Mouse (Mus musculus) CH12.LX (cell line): ENCODE results near the gene Prkacb. TPM values are rescaled to one million over a fixed set of nuclear protein-coding genes. Genes with fewer than 3 reads are reported as not detected.

Source experiments
- DNase-seq: peaks from one replicate; pipeline ENCODE4 v3.0.0-alpha.2; 2013; ENCODE audit errors: extremely low read depth
- H3K27ac ChIP-seq: 2 replicates; pipeline ENCODE4 v1.5.1; 2012; ENCODE audit warnings: low read depth, mild to moderate bottlenecking, control low read depth, moderate library complexity; ENCODE audit not compliant: insufficient read depth
- H3K27me3 ChIP-seq: replicated peaks from 2 replicates; pipeline ENCODE3; 2012; ENCODE audit warnings: inconsistent platforms
- H3K36me3 ChIP-seq, 2 experiments: replicated peaks in 1 of 2; 2 replicates each; pipeline versions ENCODE3 to v1.6.1; 2012; ENCODE audit warnings: inconsistent platforms in 1 of 2, low read length in 1 of 2, mild to moderate bottlenecking in 1 of 2, mixed read lengths in 1 of 2, moderate library complexity in 1 of 2; ENCODE audit not compliant: control insufficient read depth in 1 of 2, insufficient read depth in 1 of 2
- H3K4me1 ChIP-seq, 2 experiments: 2 replicates each; pipeline ENCODE4 v1.6.1; 2012; ENCODE audit warnings: inconsistent platforms in 1 of 2, moderate library complexity in 1 of 2; ENCODE audit not compliant: insufficient read depth in 2 of 2, control insufficient read depth in 1 of 2
- H3K4me2 ChIP-seq: 2 replicates; pipeline ENCODE4 v1.6.1; 2012; ENCODE audit warnings: low read depth, mild to moderate bottlenecking, control low read depth; ENCODE audit not compliant: poor library complexity, insufficient read depth, severe bottlenecking
- H3K4me3 ChIP-seq, 3 experiments: fragments of 150-350 bp in 1 of 3; sonication (generic) in 1 of 3; replicated peaks in 1 of 3; 2 replicates each; pipeline versions ENCODE3 to v1.5.1; 2011 to 2012; ENCODE audit warnings: low read depth in 2 of 3, low read length in 2 of 3, mild to moderate bottlenecking in 2 of 3, moderate library complexity in 2 of 3, control low read depth in 1 of 3, improper control_type of control experiment in 1 of 3, inconsistent platforms in 1 of 3, mixed read lengths in 1 of 3; ENCODE audit not compliant: poor library complexity in 1 of 3
- H3K79me2 ChIP-seq: replicated peaks from 2 replicates; pipeline ENCODE4 v1.6.1; 2012; ENCODE audit warnings: mild to moderate bottlenecking, moderate library complexity; ENCODE audit not compliant: control insufficient read depth, poor library complexity, insufficient read depth, severe bottlenecking; ENCODE audit errors: extremely low read depth
- H3K9ac ChIP-seq: 2 replicates; pipeline ENCODE4 v1.6.1; 2012; ENCODE audit warnings: low read depth, mild to moderate bottlenecking, control low read depth, moderate library complexity; ENCODE audit not compliant: insufficient read depth
- H3K9me3 ChIP-seq: replicated peaks from 2 replicates; pipeline ENCODE3; 2012; ENCODE audit warnings: low read length, inconsistent platforms, mixed read lengths
- HCFC1 ChIP-seq: IDR thresholded peaks from 2 replicates; pipeline ENCODE4 v1.6.1; 2012; ENCODE audit warnings: low read depth, mild to moderate bottlenecking, inconsistent platforms, low read length, improper control_type of control experiment
- JUN ChIP-seq: IDR thresholded peaks from 2 replicates; pipeline ENCODE4 v1.6.1; 2011; ENCODE audit warnings: low read depth, mild to moderate bottlenecking, low read length, improper control_type of control experiment, moderate library complexity; ENCODE audit not compliant: insufficient read depth
- JUND ChIP-seq: conservative IDR thresholded peaks from 2 replicates; pipeline ENCODE4 v1.6.1; 2011; ENCODE audit warnings: low read depth, low read length, improper control_type of control experiment
- KAT2A ChIP-seq: IDR thresholded peaks from 2 replicates; pipeline ENCODE4 v1.6.1; 2012; ENCODE audit warnings: low read length, improper control_type of control experiment, inconsistent platforms; ENCODE audit not compliant: insufficient replicate concordance
- NELFE ChIP-seq: IDR thresholded peaks from 2 replicates; pipeline ENCODE4 v1.6.1; 2011; ENCODE audit warnings: low read depth, low read length, improper control_type of control experiment
- POLR2AphosphoS2 ChIP-seq: IDR thresholded peaks from 2 replicates; pipeline ENCODE4 v1.6.1; 2011; ENCODE audit warnings: low read depth, low read length, improper control_type of control experiment
- RAD21 ChIP-seq: IDR thresholded peaks from 2 replicates; pipeline ENCODE4 v1.6.1; 2011; ENCODE audit warnings: low read depth, mild to moderate bottlenecking, low read length, improper control_type of control experiment, moderate library complexity
- RCOR1 ChIP-seq: conservative IDR thresholded peaks from 2 replicates; pipeline ENCODE4 v1.6.1; 2012; ENCODE audit warnings: low read depth, mild to moderate bottlenecking, inconsistent platforms, low read length, improper control_type of control experiment
- SMC3 ChIP-seq: IDR thresholded peaks from 2 replicates; pipeline ENCODE4 v1.6.1; 2011; ENCODE audit warnings: low read depth, low read length, improper control_type of control experiment
- USF1 ChIP-seq: IDR thresholded peaks from 2 replicates; pipeline ENCODE4 v1.6.1; 2014; ENCODE audit warnings: low read depth, mild to moderate bottlenecking, inconsistent platforms, low read length, improper control_type of control experiment
- ZKSCAN1 ChIP-seq: IDR thresholded peaks from 2 replicates; pipeline ENCODE4 v1.6.1; 2012; ENCODE audit warnings: low read depth, inconsistent platforms, low read length, improper control_type of control experiment, borderline replicate concordance
- ZMIZ1 ChIP-seq: IDR thresholded peaks from 2 replicates; pipeline ENCODE4 v1.6.1; 2012; ENCODE audit warnings: low read depth, mild to moderate bottlenecking, inconsistent platforms, low read length, improper control_type of control experiment
- dilution Hi-C: fragments of 300-500 bp; cut with MboI; formaldehyde crosslinking; loops from 2 replicates; pipeline ENCODE4 v1.14.3; 2020; ENCODE audit warnings: low sequenced_read_pairs; ENCODE audit not compliant: extremely low pct_unique_long_range_greater_than_20kb, extremely low pct_ligation_motif_present
- in situ Hi-C: fragments of 300-500 bp; cut with MboI; formaldehyde crosslinking; loops from 3 replicates; pipeline ENCODE4 v1.14.3; 2019; ENCODE audit warnings: low sequenced_read_pairs, low pct_ligation_motif_present, low pct_unique_long_range_greater_than_20kb, mixed read lengths
- polyA plus RNA-seq: library from polyadenylated mRNA; unstranded; fragments of >175 nt; gene quantifications from 2 replicates; pipeline ENCODE4 v1.2.1, GENCODE M21; 2012; ENCODE audit warnings: low read depth; ENCODE audit not compliant: insufficient read length
- total RNA-seq, 2 experiments: library from RNA; depleted of rRNA; stranded (reverse); fragments of 300-350 nt in 1 of 2; fragments of >200 nt in 1 of 2; gene quantifications; 2 replicates each; pipeline ENCODE4 v1.2.3; 2012 to 2014

Gene Prkacb
- total and polyA plus RNA-seq, 3 experiments = 33.1 to 65.1 (median 62.1) TPM

GRCm38 (mm10) chr3:146686428-146686827 lies 126.4 kb downstream of the Prkacb start:
- no peak for DNase-seq
- Histone ChIP-seq H3K4me2 (no peak overlapping the region), H3K27ac (no peak overlapping the region), H3K9ac (no peak overlapping the region), H3K79me2 (no peaks in the 10 kb centered on the region), H3K4me3 (no peak overlapping the region), H3K27me3 (no peaks in the 10 kb centered on the region), H3K9me3 (no peaks in the 10 kb centered on the region), H3K36me3 (no peaks in the 10 kb centered on the region), H3K4me1 (peaks cover 2 to 6% of the 10 kb centered on the region in 2 experiments; a peak in 2 of 4 replicates)
- TF ChIP-seq JUN (no peak), USF1 (no peak), ZMIZ1 (no peak), RCOR1 (no peak), JUND (no peak)
- in situ Hi-C loops (no loop called here), dilution Hi-C loops (no loop called here)

- H3K9ac ChIP-seq = no peak within 1 kb of the TSS
- no peaks in the 10 kb centered on the region for H3K79me2 ChIP-seq
- dilution Hi-C loops = no loop called here
- no peak for DNase-seq
- no peak within 1 kb of the TSS for H3K27ac ChIP-seq
- TF ChIP-seq ZMIZ1 (no peak), KAT2A (no peak), ZKSCAN1 (no peak), JUN (no peak), NELFE (no peak), RAD21 (no peak)
- in situ Hi-C loops = no loop called here
- peaks cover 2 to 9% of the 10 kb centered on the region in 2 experiments; a peak in 2 of 4 replicates for H3K4me1 ChIP-seq
- H3K27me3 ChIP-seq = no peaks in the 10 kb centered on the region
- H3K9me3 ChIP-seq = no peaks in the 10 kb centered on the region
- H3K36me3 ChIP-seq = no peaks in the 10 kb centered on the region
- no peak within 1 kb of the TSS for H3K4me3 ChIP-seq
- no peak within 1 kb of the TSS for H3K4me2 ChIP-seq
Measured at GRCm38 (mm10) chr3:146684811-146685675, 127.7 kb downstream of the Prkacb start, which contains the start of gene Samd13. Samd13 (minus strand) TSS chr3:146685592.

GRCm38 (mm10) chr3:146683095-146683494 lies 129.7 kb downstream of the Prkacb start:
- H3K4me3 ChIP-seq = no peak overlapping the region
- H3K9me3 ChIP-seq = no peaks in the 10 kb centered on the region
- no peaks in the 10 kb centered on the region for H3K36me3 ChIP-seq
- peak overlapping the region; percentile 99 for H3K4me2 ChIP-seq
- TF ChIP-seq SMC3 = no peak
- TF ChIP-seq USF1 = no peak
- no peak for TF ChIP-seq POLR2AphosphoS2
- no peak for TF ChIP-seq HCFC1
- H3K27ac ChIP-seq = no peak overlapping the region
- H3K27me3 ChIP-seq = no peaks in the 10 kb centered on the region
- in situ Hi-C loops (no loop called here), dilution Hi-C loops (no loop called here)
- peaks cover 2 to 9% of the 10 kb centered on the region in 2 experiments; a peak in 2 of 4 replicates for H3K4me1 ChIP-seq
- no peaks in the 10 kb centered on the region for H3K79me2 ChIP-seq
- H3K9ac ChIP-seq = peak overlapping the region; percentile 27
- no peak for DNase-seq
